Mouse (Mus musculus) kidney, adult 2 months (tissue): ENCODE measurements around the gene Fhl3. TPM values are rescaled to one million over a fixed set of nuclear protein-coding genes. Genes with fewer than 3 reads are reported as not detected.
"Not testable (repeated sequence)": the region's sequence is repeated elsewhere in the genome, so short reads cannot be mapped to it uniquely, and the experiment has no call there.

Experiments used
- DNase-seq: peaks from one replicate; pipeline ENCODE4 v3.0.0; 2021
- H3K27ac ChIP-seq: fragments of 200-500 bp; 2 replicates; pipeline ENCODE4 v1.5.1; 2012; ENCODE audit warnings: low read depth, low read length, control low read depth, inconsistent platforms; ENCODE audit not compliant: insufficient read depth
- H3K27me3 ChIP-seq: fragments of 200-500 bp; replicated peaks from 2 replicates; pipeline ENCODE4 v1.6.1; 2012; ENCODE audit warnings: mild to moderate bottlenecking, moderate library complexity, low read length, inconsistent platforms; ENCODE audit not compliant: control insufficient read depth, insufficient read depth
- H3K36me3 ChIP-seq: fragments of 200-500 bp; 2 replicates; pipeline ENCODE4 v1.6.1; 2012; ENCODE audit warnings: mild to moderate bottlenecking, moderate library complexity, low read length, inconsistent platforms; ENCODE audit not compliant: control insufficient read depth, insufficient read depth
- H3K4me1 ChIP-seq: fragments of 200-500 bp; 2 replicates; pipeline ENCODE4 v1.6.1; 2011; ENCODE audit warnings: low read length; ENCODE audit not compliant: control insufficient read depth, insufficient read depth
- H3K4me3 ChIP-seq: fragments of 200-500 bp; 2 replicates; pipeline ENCODE4 v1.5.1; 2011; ENCODE audit warnings: mild to moderate bottlenecking, low read depth, low read length, control low read depth; ENCODE audit not compliant: insufficient read depth
- CTCF ChIP-seq: fragments of 200-500 bp; conservative IDR thresholded peaks from 2 replicates; pipeline ENCODE4 v1.5.1; 2011; ENCODE audit warnings: low read depth, mild to moderate bottlenecking, control low read depth, low read length, moderate library complexity, mixed read lengths; ENCODE audit not compliant: insufficient read depth, insufficient read length
- POLR2A ChIP-seq: fragments of 200-500 bp; IDR thresholded peaks from one replicate; pipeline ENCODE4 v1.6.1; 2011; ENCODE audit warnings: low read depth, low read length, control low read depth
- WGBS: fragments of 180-500 bp; shearing (Covaris S2); methylation state at CpG from one replicate; pipeline ENCODE4 v1.1.7; 2018; 5-methylcytosine and 5-hydroxymethylcytosine counted together
- polyA plus RNA-seq: library from polyadenylated mRNA; depleted of rRNA; stranded (reverse); fragments of >200 nt; gene quantifications from 2 replicates; pipeline ENCODE4 v1.2.3, GENCODE M21; 2012

The Fhl3 gene
- polyA plus RNA-seq, 1 experiment: 10.8 TPM

GRCm38 (mm10) chr4:124709961-124710446, 9.5 kb downstream of the Fhl3 start:
- no peaks in the 10 kb centered on the region for H3K36me3 ChIP-seq
- H3K4me1 ChIP-seq: peaks cover 15% of the 10 kb centered on the region; the same call in 1 of the 2 replicates
- H3K27me3 ChIP-seq: no peaks in the 10 kb centered on the region
- WGBS: 7% methylated on average over 18 of the region's 18 CpGs
- DNase-seq: peak; percentile 64
- H3K27ac ChIP-seq: peak overlapping the region; percentile 55
- TF ChIP-seq CTCF: no peak
- TF ChIP-seq POLR2A: no peak
- H3K4me3 ChIP-seq: peak overlapping the region; percentile 38; the same call in 1 of the 2 replicates

GRCm38 (mm10) chr4:124710776-124711291, 10.3 kb downstream of the Fhl3 start:
- peak; percentile 72 for DNase-seq

GRCm38 (mm10) chr4:124712618-124713017, 12.1 kb downstream of the Fhl3 start:
- WGBS: 89% methylated on average over 6 of the region's 6 CpGs
- Histone ChIP-seq H3K4me1 (peaks cover 15% of the 10 kb centered on the region; the same call in 1 of the 2 replicates), H3K36me3 (peaks cover 2% of the 10 kb centered on the region; the same call in 1 of the 2 replicates), H3K27ac (no peak overlapping the region), H3K27me3 (no peaks in the 10 kb centered on the region), H3K4me3 (no peak overlapping the region)
- TF ChIP-seq POLR2A: no peak
- no peak for TF ChIP-seq CTCF
- DNase-seq: no peak

More at GRCm38 (mm10) chr4:124710776-124711291, 10.3 kb downstream of the Fhl3 start:
- Histone ChIP-seq H3K36me3 (no peaks in the 10 kb centered on the region), H3K4me3 (no peak overlapping the region), H3K4me1 (peaks cover 15% of the 10 kb centered on the region; the same call in 1 of the 2 replicates), H3K27ac (no peak overlapping the region), H3K27me3 (no peaks in the 10 kb centered on the region)
- 5% methylated on average over 5 of the region's 5 CpGs for WGBS
- TF ChIP-seq CTCF (peak; percentile 27; the same call in 1 of the 2 replicates), POLR2A (no peak)

- peaks cover 15% of the 10 kb centered on the region; the same call in 1 of the 2 replicates for H3K4me1 ChIP-seq
- not testable (repeated sequence) for H3K27me3 ChIP-seq, DNase-seq, H3K4me3 ChIP-seq, H3K27ac ChIP-seq, H3K36me3 ChIP-seq
- 77% methylated on average over 5 of the region's 5 CpGs for WGBS
Measured at GRCm38 (mm10) chr4:124713850-124714249, 13.3 kb downstream of the Fhl3 start.

GRCm38 (mm10) chr4:124714545-124715481, 14.3 kb downstream of the Fhl3 start, which contains the start of gene Sf3a3:
Gene Sf3a3, plus strand, starts transcription at chr4:124714776.
- no peaks in the 10 kb centered on the region for H3K27me3 ChIP-seq
- WGBS: under 1% methylated on average over 57 of the region's 57 CpGs
- H3K4me1 ChIP-seq: peaks cover 8% of the 10 kb centered on the region; the same call in 1 of the 2 replicates
- TF ChIP-seq POLR2A (peak; percentile 32), CTCF (peak; percentile 80)
- H3K36me3 ChIP-seq: peaks cover 2% of the 10 kb centered on the region; the same call in 1 of the 2 replicates
- H3K4me3 ChIP-seq: peak within 1 kb of the TSS; percentile 73
- H3K27ac ChIP-seq: peak within 1 kb of the TSS; percentile 27; the same call in 1 of the 2 replicates
- peak; percentile 97 for DNase-seq

- TF ChIP-seq POLR2A: no peak
- TF ChIP-seq CTCF: no peak
- WGBS: 95% methylated on average over 4 of the region's 4 CpGs
- Histone ChIP-seq H3K36me3 (peaks cover 4% of the 10 kb centered on the region), H3K27me3 (no peaks in the 10 kb centered on the region), H3K4me3 (no peak overlapping the region), H3K4me1 (no peaks in the 10 kb centered on the region), H3K27ac (no peak overlapping the region)
- DNase-seq: no peak
Measured at GRCm38 (mm10) chr4:124719101-124719500, 18.6 kb downstream of the Fhl3 start.

- DNase-seq: no peak
- 86% methylated on average over 6 of the region's 6 CpGs for WGBS
- no peaks in the 10 kb centered on the region for H3K4me1 ChIP-seq
- peaks cover 9% of the 10 kb centered on the region for H3K36me3 ChIP-seq
- no peaks in the 10 kb centered on the region for H3K27me3 ChIP-seq
- TF ChIP-seq CTCF: no peak
- no peak for TF ChIP-seq POLR2A
- H3K4me3 ChIP-seq: no peak overlapping the region
- H3K27ac ChIP-seq: no peak overlapping the region
Measured at GRCm38 (mm10) chr4:124726121-124726520, 25.6 kb downstream of the Fhl3 start.
